Mouse (Mus musculus): ENCODE measurements at regions not wholly inside any gene's neighbourhood (a gene's known extent, or its start where the extent isn't known, plus 50 kb on each side); places are given as distances from the start of the nearest gene placed in this dataset.

- no peak for ATAC-seq (replicated peaks; ENCODE audit: low FRiP score, poor library complexity, severe bottlenecking)
Measured at GRCm38 (mm10) chr7:117887288-117887687, 228.7 kb downstream of the Rps15a start.

- ATAC-seq (replicated peaks; ENCODE audit: low FRiP score, poor library complexity, severe bottlenecking), result no peak
Measured at GRCm38 (mm10) chr7:117882803-117883202, 233.2 kb downstream of the Rps15a start.

GRCm38 (mm10) chr7:117878903-117879302 lies 237.1 kb downstream of the Rps15a start:
- ATAC-seq (replicated peaks; ENCODE audit: low FRiP score, poor library complexity, severe bottlenecking), result no peak

- ATAC-seq (replicated peaks; ENCODE audit: low FRiP score, poor library complexity, severe bottlenecking), result no peak
Measured at GRCm38 (mm10) chr7:117875241-117875640, 240.7 kb downstream of the Rps15a start.

- ATAC-seq (replicated peaks; ENCODE audit: low FRiP score, poor library complexity, severe bottlenecking), result no peak
Measured at GRCm38 (mm10) chr7:117859419-117859818, 256.6 kb downstream of the Rps15a start.

GRCm38 (mm10) chr7:117855955-117856354 lies 260.0 kb downstream of the Rps15a start:
- no peak for ATAC-seq (replicated peaks; ENCODE audit: low FRiP score, poor library complexity, severe bottlenecking)

GRCm38 (mm10) chr7:117853716-117854115 lies 262.3 kb downstream of the Rps15a start:
- no peak for ATAC-seq (replicated peaks; ENCODE audit: low FRiP score, poor library complexity, severe bottlenecking)

GRCm38 (mm10) chr7:117852866-117853265 lies 263.1 kb downstream of the Rps15a start:
- ATAC-seq (replicated peaks; ENCODE audit: low FRiP score, poor library complexity, severe bottlenecking), result no peak

- no peak for ATAC-seq (replicated peaks; ENCODE audit: low FRiP score, poor library complexity, severe bottlenecking)
Measured at GRCm38 (mm10) chr7:117850822-117851221, 265.2 kb downstream of the Rps15a start.

GRCm38 (mm10) chr7:117846041-117846440 lies 269.9 kb downstream of the Rps15a start:
- no peak for ATAC-seq (replicated peaks; ENCODE audit: low FRiP score, poor library complexity, severe bottlenecking)

- ATAC-seq (replicated peaks; ENCODE audit: low FRiP score, poor library complexity, severe bottlenecking), result no peak
Measured at GRCm38 (mm10) chr7:117842780-117843179, 273.2 kb downstream of the Rps15a start.

- ATAC-seq (replicated peaks; ENCODE audit: low FRiP score, poor library complexity, severe bottlenecking), result no peak
Measured at GRCm38 (mm10) chr7:117795035-117795434, 321.0 kb downstream of the Rps15a start.

- no peak for ATAC-seq (replicated peaks; ENCODE audit: low FRiP score, poor library complexity, severe bottlenecking)
Measured at GRCm38 (mm10) chr7:117793991-117794390, 322.0 kb downstream of the Rps15a start.

- no peak for ATAC-seq (replicated peaks; ENCODE audit: low FRiP score, poor library complexity, severe bottlenecking)
Measured at GRCm38 (mm10) chr7:117792456-117792855, 323.5 kb downstream of the Rps15a start.

GRCm38 (mm10) chr7:117778996-117779395 lies 337.0 kb downstream of the Rps15a start:
- ATAC-seq (replicated peaks; ENCODE audit: low FRiP score, poor library complexity, severe bottlenecking), result no peak

- no peak for ATAC-seq (replicated peaks; ENCODE audit: low FRiP score, poor library complexity, severe bottlenecking)
Measured at GRCm38 (mm10) chr7:117777921-117778320, 338.1 kb downstream of the Rps15a start.

- no peak for ATAC-seq (replicated peaks; ENCODE audit: low FRiP score, poor library complexity, severe bottlenecking)
Measured at GRCm38 (mm10) chr7:117771836-117772235, 344.2 kb downstream of the Rps15a start.

- ATAC-seq (replicated peaks; ENCODE audit: low FRiP score, poor library complexity, severe bottlenecking), result no peak
Measured at GRCm38 (mm10) chr7:117759506-117759905, 356.5 kb downstream of the Rps15a start.

- no peak for ATAC-seq (replicated peaks; ENCODE audit: low FRiP score, poor library complexity, severe bottlenecking)
Measured at GRCm38 (mm10) chr7:117757033-117757432, 359.0 kb downstream of the Rps15a start.

GRCm38 (mm10) chr7:117755830-117756229 lies 360.2 kb downstream of the Rps15a start:
- ATAC-seq (replicated peaks; ENCODE audit: low FRiP score, poor library complexity, severe bottlenecking), result no peak

- ATAC-seq (replicated peaks; ENCODE audit: low FRiP score, poor library complexity, severe bottlenecking), result no peak
Measured at GRCm38 (mm10) chr7:117753296-117753695, 362.7 kb downstream of the Rps15a start.

- peak; percentile 42; the same call in 1 of the 2 replicates for ATAC-seq (replicated peaks; ENCODE audit: low FRiP score, poor library complexity, severe bottlenecking)
Measured at GRCm38 (mm10) chr7:117752302-117753185, 363.4 kb downstream of the Rps15a start.
